Mouse (Mus musculus) heart, postnatal 0 days (tissue): Measurements from ENCODE around the gene Atp5j2. TPM values are rescaled to one million over a fixed set of nuclear protein-coding genes. Genes with fewer than 3 reads are reported as not detected.
A peak's percentile ranks its signal among the peaks of the same experiment; 100 is the strongest.

Source experiments
- ATAC-seq: fragments of 200-750 bp; cut with Nextera tagmentation; 2 replicates; pipeline ENCODE4 v1.8.0; 2017; ENCODE audit warnings: low read depth, moderate number of reproducible peaks, moderate library complexity; ENCODE audit not compliant: insufficient read depth
- DNase-seq: peaks from one replicate; pipeline ENCODE4 v3.0.0-alpha.2; 2016; ENCODE audit warnings: low spot score
- H3K27ac ChIP-seq: fragments of 300-500 bp; sonication (generic); 2 replicates; pipeline ENCODE4 v1.5.1; 2014; ENCODE audit warnings: low read depth, mild to moderate bottlenecking
- H3K27me3 ChIP-seq: fragments of 300-500 bp; sonication (generic); 2 replicates; pipeline ENCODE4 v1.6.1; 2014; ENCODE audit warnings: low read length, mixed read lengths; ENCODE audit not compliant: control insufficient read depth, insufficient read depth
- H3K36me3 ChIP-seq: fragments of 300-500 bp; sonication (generic); replicated peaks from 2 replicates; pipeline ENCODE4 v1.6.1; 2014; ENCODE audit warnings: low read length, mixed read lengths; ENCODE audit not compliant: control insufficient read depth, insufficient read depth
- H3K4me1 ChIP-seq: fragments of 300-500 bp; sonication (generic); 2 replicates; pipeline ENCODE4 v1.6.1; 2014; ENCODE audit warnings: antibody characterized with exemption; ENCODE audit not compliant: control insufficient read depth, insufficient read depth
- H3K4me2 ChIP-seq: fragments of 300-500 bp; sonication (generic); 2 replicates; pipeline ENCODE4 v1.6.1; 2014; ENCODE audit warnings: low read depth, mild to moderate bottlenecking, low read length, moderate library complexity
- H3K4me3 ChIP-seq: fragments of 300-500 bp; sonication (generic); 2 replicates; pipeline ENCODE4 v1.5.1; 2014; ENCODE audit warnings: low read depth, low read length
- H3K9ac ChIP-seq: fragments of 300-500 bp; sonication (generic); replicated peaks from 2 replicates; pipeline ENCODE4 v1.6.1; 2014; ENCODE audit warnings: low read depth, low read length, mixed read lengths
- H3K9me3 ChIP-seq: fragments of 300-500 bp; sonication (generic); replicated peaks from 2 replicates; pipeline ENCODE4 v1.6.1; 2016; ENCODE audit warnings: low read length; ENCODE audit not compliant: control insufficient read depth
- CTCF ChIP-seq: IDR thresholded peaks from 2 replicates; pipeline ENCODE4 v1.5.1; 2016; ENCODE audit warnings: antibody characterized with exemption, control low read depth, low read depth
- EP300 ChIP-seq: IDR thresholded peaks from 2 replicates; pipeline ENCODE4 v1.6.1; 2016; ENCODE audit warnings: antibody characterized with exemption, low read depth
- WGBS: fragments of 180-500 bp; shearing (Covaris S2); extraction: QIAGEN DNeasy Blood & Tissue Kit; methylation state at CpG from one replicate; pipeline ENCODE4 v1.1.7; 2014; 5-methylcytosine and 5-hydroxymethylcytosine counted together
- polyA plus RNA-seq: library from polyadenylated mRNA; unstranded; fragments of >200 nt; fragmentation: Nextera tagmentation; extraction: Ambion mirVana; gene quantifications from 2 replicates; pipeline ENCODE4 v1.2.1, GENCODE M21; 2015
- total RNA-seq: library from RNA; depleted of rRNA; stranded (reverse); fragments of >200 nt; gene quantifications from 2 replicates; pipeline ENCODE4 v1.2.3, GENCODE M21; 2014; ENCODE audit warnings: low replicate concordance; rRNA removed

The Atp5j2 gene
- total and polyA plus RNA-seq, 2 experiments from 2014 or later: 517 to 2,009 TPM

GRCm38 (mm10) chr5:145139571-145140519, 52.0 kb downstream of the Atp5j2 start, which contains the start of the genes Pdap1 and Bud31:
TSS of gene Pdap1 (minus strand) at chr5:145140238.
TSS of gene Bud31 (plus strand) at chr5:145140362.
- no peaks in the 10 kb centered on the region for H3K9me3 ChIP-seq
- WGBS: under 1% methylated on average over 81 of the region's 84 CpGs
- no peaks in the 10 kb centered on the region for H3K27me3 ChIP-seq
- peak; percentile 91 for ATAC-seq
- peaks cover 54% of the 10 kb centered on the region for H3K36me3 ChIP-seq
- no peak for TF ChIP-seq CTCF
- peak; percentile 99 for TF ChIP-seq EP300
- peak within 1 kb of the TSS; percentile 90 for H3K4me3 ChIP-seq
- peak within 1 kb of the TSS; percentile 88 for H3K27ac ChIP-seq
- peak within 1 kb of the TSS; percentile 85 for H3K4me2 ChIP-seq
- peaks cover 16% of the 10 kb centered on the region for H3K4me1 ChIP-seq
- peak within 1 kb of the TSS; percentile 82 for H3K9ac ChIP-seq
- DNase-seq: peak; percentile 94

GRCm38 (mm10) chr5:145138836-145139235, 53.0 kb downstream of the Atp5j2 start:
- H3K4me3 ChIP-seq: peak overlapping the region; percentile 90
- DNase-seq (no peak), ATAC-seq (no peak)
- H3K27ac ChIP-seq: peak overlapping the region; percentile 88; the same call in 1 of the 2 replicates
- TF ChIP-seq CTCF (no peak), EP300 (no peak)
- no peaks in the 10 kb centered on the region for H3K27me3 ChIP-seq
- H3K36me3 ChIP-seq: peaks cover 54% of the 10 kb centered on the region
- peak overlapping the region; percentile 85 for H3K4me2 ChIP-seq
- no peaks in the 10 kb centered on the region for H3K9me3 ChIP-seq
- 5% methylated on average over 6 of the region's 6 CpGs for WGBS
- peak overlapping the region; percentile 82 for H3K9ac ChIP-seq
- H3K4me1 ChIP-seq: peaks cover 16% of the 10 kb centered on the region

Other genes with a start within 250 kb of the Atp5j2 start
- 21.3 and 29.9 TPM in 2 replicates for gene Smurf1, start 226.2 kb downstream of the Atp5j2 start, total RNA-seq
- 7.0 and 9.1 TPM in 2 replicates for gene Smurf1, start 226.2 kb downstream of the Atp5j2 start, polyA plus RNA-seq
- not detected in 2 replicates for gene Gm4871, start 159.3 kb downstream of the Atp5j2 start, total RNA-seq
- not detected in 2 replicates for gene Gm4871, start 159.3 kb downstream of the Atp5j2 start, polyA plus RNA-seq
- gene 1700018F24Rik, start 149.1 kb downstream of the Atp5j2 start, total RNA-seq: not detected in 2 replicates
- gene 1700018F24Rik, start 149.1 kb downstream of the Atp5j2 start, polyA plus RNA-seq: not detected in 2 replicates
- 64.7 and 73.5 TPM in 2 replicates for gene Arpc1a, start 108.2 kb downstream of the Atp5j2 start, total RNA-seq
- gene Arpc1a, start 108.2 kb downstream of the Atp5j2 start, polyA plus RNA-seq: 82.0 and 83.5 TPM in 2 replicates
- gene Kpna7, start 108.0 kb downstream of the Atp5j2 start, total RNA-seq: not detected in 2 replicates
- not detected in 2 replicates for gene Kpna7, start 108.0 kb downstream of the Atp5j2 start, polyA plus RNA-seq
- gene Arpc1b, start 77.8 kb downstream of the Atp5j2 start, total RNA-seq: 105 and 267 TPM in 2 replicates
- gene Arpc1b, start 77.8 kb downstream of the Atp5j2 start, polyA plus RNA-seq: 179 and 181 TPM in 2 replicates
- 8.6 and 15.9 TPM in 2 replicates for gene Pdap1, start 51.8 kb downstream of the Atp5j2 start, total RNA-seq
- gene Pdap1, start 51.8 kb downstream of the Atp5j2 start, polyA plus RNA-seq: 58.0 and 58.1 TPM in 2 replicates
- gene Bud31, start 51.7 kb downstream of the Atp5j2 start, total RNA-seq: 61.2 and 91.1 TPM in 2 replicates
- 119 and 121 TPM in 2 replicates for gene Bud31, start 51.7 kb downstream of the Atp5j2 start, polyA plus RNA-seq
- gene Ptcd1, start 25.0 kb downstream of the Atp5j2 start, total RNA-seq: 13.5 and 28.1 TPM in 2 replicates
- 15.5 and 15.7 TPM in 2 replicates for gene Ptcd1, start 25.0 kb downstream of the Atp5j2 start, polyA plus RNA-seq
- gene Cpsf4, start 24.8 kb downstream of the Atp5j2 start, total RNA-seq: 20.0 and 21.5 TPM in 2 replicates
- 14.5 and 14.9 TPM in 2 replicates for gene Cpsf4, start 24.8 kb downstream of the Atp5j2 start, polyA plus RNA-seq
- 9.8 and 13.8 TPM in 2 replicates for gene Zkscan14, start 9.8 kb upstream of the Atp5j2 start, total RNA-seq
- gene Zkscan14, start 9.8 kb upstream of the Atp5j2 start, polyA plus RNA-seq: 6.3 and 7.9 TPM in 2 replicates
- 17.0 and 19.2 TPM in 2 replicates for gene Zkscan5, start 12.5 kb upstream of the Atp5j2 start, total RNA-seq
- 7.8 and 8.6 TPM in 2 replicates for gene Zkscan5, start 12.5 kb upstream of the Atp5j2 start, polyA plus RNA-seq
- 31.4 and 51.2 TPM in 2 replicates for gene Zfp655, start 39.7 kb upstream of the Atp5j2 start, total RNA-seq
- 29.2 and 33.4 TPM in 2 replicates for gene Zfp655, start 39.7 kb upstream of the Atp5j2 start, polyA plus RNA-seq
- 9.9 and 17.1 TPM in 2 replicates for gene Zscan25, start 88.4 kb upstream of the Atp5j2 start, total RNA-seq
- 0.19 and 0.27 TPM in 2 replicates for gene Zscan25, start 88.4 kb upstream of the Atp5j2 start, polyA plus RNA-seq
- gene Cyp3a57, start 153.2 kb upstream of the Atp5j2 start, total RNA-seq: not detected in 2 replicates
- not detected in 2 replicates for gene Cyp3a57, start 153.2 kb upstream of the Atp5j2 start, polyA plus RNA-seq